ENCODE assay signal across 8 mouse cellular contexts in the genomic region with DNA sequence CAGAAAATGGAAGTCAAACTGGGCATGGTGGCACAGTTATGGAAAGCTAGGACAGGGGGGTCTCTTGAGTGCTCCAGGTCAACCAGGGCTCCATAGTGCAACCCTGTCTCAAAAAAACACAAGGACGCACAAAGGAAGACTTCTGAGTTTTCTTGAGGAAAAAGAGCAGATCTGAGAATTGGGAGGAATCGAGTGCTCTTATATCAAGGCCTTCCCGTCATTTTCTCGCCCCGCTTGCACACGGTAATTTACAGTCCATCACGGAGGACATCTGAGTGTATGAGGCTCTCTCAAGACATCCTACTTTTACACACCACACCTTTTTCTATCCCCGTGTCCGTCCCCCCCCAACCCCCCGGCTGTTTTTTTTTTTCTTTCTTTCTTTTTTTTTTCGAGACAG. TPM values are rescaled to one million over a fixed set of nuclear protein-coding genes. Genes with fewer than 3 reads are reported as not detected.
A peak's percentile ranks its signal among the peaks of the same experiment; 100 is the strongest.
DNase-seq lines count a peak whose midpoint lies in the region; ATAC-seq and TF ChIP-seq lines count a peak whose summit lies in the region.

No protein-coding gene starts in this region.

- H3K4me3 ChIP-seq in kidney, embryonic 16.5 days (ENCODE audit: low read length): peak overlapping the region; percentile 94
- peak overlapping the region; percentile 65 for H3K4me3 ChIP-seq in bone marrow, adult 2 months (replicated peaks; ENCODE audit: control insufficient read depth, low read depth, low read length)
- peak overlapping the region; percentile 81 for H3K4me3 ChIP-seq in hindbrain, embryonic 13.5 days
- H3K4me3 ChIP-seq in midbrain, postnatal 0 days (ENCODE audit: low read depth, low read length): peak overlapping the region; percentile 77

- no peak for DNase-seq in kidney, adult 11 months
- DNase-seq in midbrain, postnatal 0 days (ENCODE audit: low spot score): no peak
- no peak for DNase-seq in kidney, postnatal 10 days
- no peak for DNase-seq in adrenal gland, adult 2 months

- H3K27ac ChIP-seq in kidney, embryonic 16.5 days (ENCODE audit: low read length): no peak overlapping the region; the same call in 1 of the 2 replicates
- no peak overlapping the region; the same call in 1 of the 2 replicates for H3K27ac ChIP-seq in bone marrow, adult 2 months (ENCODE audit: control insufficient read depth, insufficient read depth, low read depth, low read length, poor library complexity)
- peak overlapping the region; percentile 95 for H3K27ac ChIP-seq in hindbrain, embryonic 13.5 days
- H3K27ac ChIP-seq in midbrain, postnatal 0 days (ENCODE audit: low read depth, low read length): no peak overlapping the region

- H3K36me3 ChIP-seq in kidney, embryonic 16.5 days (ENCODE audit: insufficient read depth, low read length): no peaks in the 10 kb centered on the region
- H3K36me3 ChIP-seq in hindbrain, embryonic 13.5 days: peaks cover 8% of the 10 kb centered on the region
- H3K36me3 ChIP-seq in midbrain, postnatal 0 days (ENCODE audit: insufficient read depth, low read length): peaks cover 3% of the 10 kb centered on the region

- H3K4me1 ChIP-seq in kidney, embryonic 16.5 days (ENCODE audit: insufficient read depth, low read length): peaks cover 8% of the 10 kb centered on the region
- H3K4me1 ChIP-seq in bone marrow, adult 2 months (ENCODE audit: control insufficient read depth, insufficient read depth, low read length): no peaks in the 10 kb centered on the region; the same call in none of the 2 replicates
- H3K4me1 ChIP-seq in hindbrain, embryonic 13.5 days (replicated peaks): peaks cover 13% of the 10 kb centered on the region
- H3K4me1 ChIP-seq in midbrain, postnatal 0 days (ENCODE audit: insufficient read depth, low read length): no peaks in the 10 kb centered on the region; the same call in 1 of the 2 replicates

- TF ChIP-seq CTCF in bone marrow, adult 2 months (IDR thresholded peaks at IDR 0.05; ENCODE audit: control insufficient read depth, insufficient read depth, low read length): no peak
- no peak for TF ChIP-seq CTCF in midbrain, postnatal 0 days (IDR thresholded peaks at IDR 0.05)

- ATAC-seq in kidney, embryonic 16.5 days (ENCODE audit: low FRiP score, low TSS enrichment): no peak
- no peak for ATAC-seq in hindbrain, embryonic 13.5 days (ENCODE audit: low FRiP score)
- no peak for ATAC-seq in midbrain, postnatal 0 days (ENCODE audit: low FRiP score)
- no peak for ATAC-seq in frontal cortex, adult (ENCODE audit: low TSS enrichment)

- 61% methylated on average over 11 of the region's 11 CpGs for WGBS in kidney, embryonic 16.5 days
- 30% methylated on average over 11 of the region's 11 CpGs for WGBS in bone marrow, adult 2 months
- WGBS in hindbrain, embryonic 13.5 days: 68% methylated on average over 11 of the region's 11 CpGs
- WGBS in midbrain, postnatal 0 days: 72% methylated on average over 11 of the region's 11 CpGs

- H3K4me2 ChIP-seq in kidney, embryonic 16.5 days (replicated peaks; ENCODE audit: low read depth, low read length): peak overlapping the region; percentile 82
- peak overlapping the region; percentile 82 for H3K4me2 ChIP-seq in hindbrain, embryonic 13.5 days
- peak overlapping the region; percentile 81 for H3K4me2 ChIP-seq in midbrain, postnatal 0 days (ENCODE audit: low read depth, low read length, poor library complexity, severe bottlenecking)

- no peak for TF ChIP-seq POLR2A in bone marrow, adult 2 months (IDR thresholded peaks at IDR 0.05; ENCODE audit: borderline replicate concordance, control insufficient read depth, low read depth, low read length)

- no peaks in the 10 kb centered on the region for H3K27me3 ChIP-seq in kidney, embryonic 16.5 days (ENCODE audit: insufficient read depth, low read length)
- H3K27me3 ChIP-seq in hindbrain, embryonic 13.5 days: no peaks in the 10 kb centered on the region
- H3K27me3 ChIP-seq in midbrain, postnatal 0 days (ENCODE audit: insufficient read depth, low read length): no peaks in the 10 kb centered on the region

- no peaks in the 10 kb centered on the region for H3K9me3 ChIP-seq in kidney, embryonic 16.5 days (ENCODE audit: low read length)
- H3K9me3 ChIP-seq in hindbrain, embryonic 13.5 days: no peaks in the 10 kb centered on the region
- no peaks in the 10 kb centered on the region for H3K9me3 ChIP-seq in midbrain, postnatal 0 days (ENCODE audit: low read length)

- peak overlapping the region; percentile 99 for H3K9ac ChIP-seq in kidney, embryonic 16.5 days (replicated peaks; ENCODE audit: low read length)
- peak overlapping the region; percentile 89 for H3K9ac ChIP-seq in hindbrain, embryonic 13.5 days
- no peak overlapping the region for H3K9ac ChIP-seq in midbrain, postnatal 0 days (replicated peaks; ENCODE audit: low read length, poor library complexity, severe bottlenecking)

RNA-seq across cellular contexts. Expression of a gene that starts 0.5 kb away (rescaled TPM):
- polyA plus RNA-seq in kidney, embryonic 16.5 days (2015; fragmentation: Nextera tagmentation; extraction: Ambion mirVana): 117 and 125 TPM in 2 replicates
- polyA plus RNA-seq in bone marrow, adult 2 months (2011; ENCODE audit: insufficient read depth, insufficient read length, low replicate concordance, missing spikeins): 26.4 and 29.7 TPM in 2 replicates
- polyA plus RNA-seq in hindbrain, embryonic 13.5 days (2015; fragmentation: Nextera tagmentation; extraction: Ambion mirVana): 72.5 and 73.5 TPM in 2 replicates
- total RNA-seq in midbrain, postnatal 0 days (2014; rRNA removed): 40.7 and 52.5 TPM in 2 replicates
- polyA plus RNA-seq in midbrain, postnatal 0 days (2015; fragmentation: Nextera tagmentation; extraction: Ambion mirVana): 74.4 and 74.9 TPM in 2 replicates
- total RNA-seq in adrenal gland, adult 2 months (2021): 100 to 1,000 TPM; 141 to 146 TPM
- 58.7 and 83.4 TPM in 2 replicates for polyA plus RNA-seq in adrenal gland, adult 2 months (2012; rRNA removed)

RNA-seq across cellular contexts. Expression of a gene that starts 22.6 kb away (rescaled TPM):
- 67.7 and 72.3 TPM in 2 replicates for polyA plus RNA-seq in kidney, embryonic 16.5 days (2015; fragmentation: Nextera tagmentation; extraction: Ambion mirVana)
- 25.8 and 42.3 TPM in 2 replicates for polyA plus RNA-seq in bone marrow, adult 2 months (2011; ENCODE audit: insufficient read depth, insufficient read length, low replicate concordance, missing spikeins)
- polyA plus RNA-seq in hindbrain, embryonic 13.5 days (2015; fragmentation: Nextera tagmentation; extraction: Ambion mirVana): 58.4 and 63.4 TPM in 2 replicates
- 54.4 and 74.2 TPM in 2 replicates for total RNA-seq in midbrain, postnatal 0 days (2014; rRNA removed)
- polyA plus RNA-seq in midbrain, postnatal 0 days (2015; fragmentation: Nextera tagmentation; extraction: Ambion mirVana): 32.7 and 42.7 TPM in 2 replicates
- total RNA-seq in adrenal gland, adult 2 months (2021): 100 to 1,000 TPM in 1 of 2 experiments, 10 to 100 TPM in 1; 39.5 to 107 TPM
- 15.8 and 30.4 TPM in 2 replicates for polyA plus RNA-seq in adrenal gland, adult 2 months (2012; rRNA removed)

RNA-seq across cellular contexts. Expression of a gene that starts 42.1 kb away (rescaled TPM):
- polyA plus RNA-seq in kidney, embryonic 16.5 days (2015; fragmentation: Nextera tagmentation; extraction: Ambion mirVana): 62.6 and 63.4 TPM in 2 replicates
- polyA plus RNA-seq in bone marrow, adult 2 months (2011; ENCODE audit: insufficient read depth, insufficient read length, low replicate concordance, missing spikeins): 14.1 and 23.8 TPM in 2 replicates
- polyA plus RNA-seq in hindbrain, embryonic 13.5 days (2015; fragmentation: Nextera tagmentation; extraction: Ambion mirVana): 31.1 and 33.0 TPM in 2 replicates
- total RNA-seq in midbrain, postnatal 0 days (2014; rRNA removed): 11.4 and 12.3 TPM in 2 replicates
- 40.1 and 41.5 TPM in 2 replicates for polyA plus RNA-seq in midbrain, postnatal 0 days (2015; fragmentation: Nextera tagmentation; extraction: Ambion mirVana)
- 10 to 100 TPM; 77.1 to 84.8 TPM for total RNA-seq in adrenal gland, adult 2 months (2021)
- polyA plus RNA-seq in adrenal gland, adult 2 months (2012; rRNA removed): 62.4 and 62.8 TPM in 2 replicates
